ENCODE assay signal across 22 mouse cellular contexts in the genomic region with DNA sequence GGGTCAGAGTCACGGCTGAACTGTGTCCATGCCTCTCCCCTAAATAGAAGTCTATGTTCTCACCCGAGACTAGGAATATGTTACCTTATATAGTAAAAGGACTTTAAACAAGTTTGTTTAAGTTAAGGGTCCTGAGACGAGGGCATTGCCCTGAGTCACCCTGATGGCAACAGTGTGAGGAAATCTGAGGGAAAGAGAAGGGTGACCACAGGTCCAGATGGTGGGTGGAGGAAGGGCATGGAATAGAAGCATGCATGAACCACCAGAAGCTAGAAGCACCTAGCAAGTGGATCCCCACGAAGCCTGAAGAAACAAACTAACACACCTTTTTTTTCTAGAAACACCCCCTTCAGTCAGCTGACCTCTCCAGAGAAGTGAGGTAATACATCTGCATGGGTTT.
"Had no signal": no experiment of that assay in that cellular context is flagged by ENCODE, and none has a peak within 500 bp of the region (broad histone marks: within the 10 kb centered on the region; RNA-seq: fewer than 3 reads in every experiment).

No protein-coding gene starts in this region.

- H3K27ac ChIP-seq: limb, embryonic 12.5 days; limb, embryonic 15.5 days; liver, embryonic 14.5 days; macrophage; midbrain, embryonic 12.5 days; midbrain, embryonic 15.5 days; stomach, postnatal 0 days had no signal

- ATAC-seq: lung, postnatal 0 days; midbrain, embryonic 15.5 days had no signal

- H3K4me2 ChIP-seq: limb, embryonic 12.5 days; limb, embryonic 15.5 days; liver, embryonic 11.5 days; lung, embryonic 14.5 days; midbrain, embryonic 12.5 days; midbrain, embryonic 15.5 days had no signal

- DNase-seq: kidney, adult 18-20 months; kidney, adult 9 months; kidney, postnatal 14 days; kidney, postnatal 4 days; left cerebral cortex, postnatal 4 days; lung, embryonic 14.5 days; right cerebral cortex, adult 18-20 months; right cerebral cortex, postnatal 14 days; right cerebral cortex, postnatal 4 days; thymus, adult 2 months; thymus, postnatal 14 days; thymus, postnatal 4 days had no signal

- H3K9ac ChIP-seq: limb, embryonic 12.5 days; limb, embryonic 15.5 days; liver, embryonic 14.5 days; liver, postnatal 0 days; lung, embryonic 14.5 days; midbrain, embryonic 12.5 days; midbrain, embryonic 15.5 days had no signal

- H3K27me3 ChIP-seq: limb, embryonic 12.5 days; limb, embryonic 15.5 days; midbrain, embryonic 12.5 days had no signal

- H3K4me3 ChIP-seq: limb, embryonic 12.5 days; limb, embryonic 15.5 days; midbrain, embryonic 12.5 days; midbrain, embryonic 15.5 days had no signal

- H3K36me3 ChIP-seq: limb, embryonic 12.5 days; limb, embryonic 15.5 days; midbrain, embryonic 12.5 days; midbrain, embryonic 15.5 days had no signal

- H3K9me3 ChIP-seq: limb, embryonic 12.5 days; limb, embryonic 15.5 days; midbrain, embryonic 12.5 days; midbrain, embryonic 15.5 days had no signal
